Mouse (Mus musculus): ENCODE data around the gene Secisbp2.

- TF ChIP-seq POLR2A (IDR thresholded peaks at IDR 0.05; ENCODE audit: low read depth, low read length) (no peak), CTCF (IDR thresholded peaks at IDR 0.05; ENCODE audit: extremely low read depth, insufficient read depth, insufficient read length, insufficient replicate concordance) (no peak)
Observed at GRCm38 (mm10) chr13:51611060-51611459, 40.4 kb upstream of the Secisbp2 start.
